Mouse (Mus musculus): ENCODE measurements around the gene 5730522E02Rik.

The 5730522E02Rik gene

DNA sequence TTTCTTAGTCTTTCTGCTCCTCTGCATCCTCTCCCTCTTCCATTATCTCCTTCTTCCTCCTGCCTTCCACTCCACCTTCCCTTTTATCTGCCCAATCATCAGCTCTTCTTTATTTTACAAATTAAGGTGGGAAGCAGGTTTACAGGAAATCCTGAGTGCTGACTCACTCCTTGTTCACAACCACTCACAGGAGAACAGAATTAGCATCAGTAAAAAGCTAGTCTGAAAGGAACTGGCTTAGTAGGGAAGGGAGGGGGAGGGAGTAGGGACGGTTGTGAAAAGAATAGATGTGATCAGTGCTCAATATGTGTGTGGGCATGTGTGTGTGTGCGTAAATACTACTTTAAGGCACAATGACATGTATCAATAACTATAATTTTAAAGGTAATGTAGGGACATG lies 81.5 kb downstream of the 5730522E02Rik start:
- no peak for DNase-seq (ENCODE audit: low read depth in 2 of 2, low spot score in 2 of 2)

DNA sequence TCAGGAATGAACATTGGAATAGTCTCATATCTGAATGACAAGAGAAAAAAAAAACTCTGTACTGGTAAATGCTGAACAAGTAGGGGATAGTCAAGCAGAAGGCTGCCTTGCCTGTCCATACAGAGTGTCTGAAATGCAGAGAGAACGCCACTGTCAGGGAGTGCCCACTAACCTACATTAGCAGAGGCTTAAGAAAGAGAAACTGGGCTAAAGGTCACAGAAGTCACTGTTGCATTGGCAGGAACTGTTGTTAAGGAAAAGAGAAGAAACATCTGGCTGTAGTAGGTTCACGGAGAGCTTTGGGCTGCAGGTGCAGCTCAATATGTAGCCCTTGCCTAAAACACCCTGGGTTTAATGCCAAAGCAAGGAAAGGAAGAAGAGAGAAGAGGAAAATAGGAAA lies 82.2 kb downstream of the 5730522E02Rik start:
- DNase-seq (ENCODE audit: low read depth in 2 of 2, low spot score in 2 of 2), result no peak

- no peak for DNase-seq (ENCODE audit: low read depth in 2 of 2, low spot score in 2 of 2)
Observed at GRCm38 (mm10) chr11:26125923-26126322, 84.6 kb downstream of the 5730522E02Rik start.

- DNase-seq (ENCODE audit: low read depth in 2 of 2, low spot score in 2 of 2), result no peak
Observed at GRCm38 (mm10) chr11:26120781-26121557, 89.6 kb downstream of the 5730522E02Rik start.

DNA sequence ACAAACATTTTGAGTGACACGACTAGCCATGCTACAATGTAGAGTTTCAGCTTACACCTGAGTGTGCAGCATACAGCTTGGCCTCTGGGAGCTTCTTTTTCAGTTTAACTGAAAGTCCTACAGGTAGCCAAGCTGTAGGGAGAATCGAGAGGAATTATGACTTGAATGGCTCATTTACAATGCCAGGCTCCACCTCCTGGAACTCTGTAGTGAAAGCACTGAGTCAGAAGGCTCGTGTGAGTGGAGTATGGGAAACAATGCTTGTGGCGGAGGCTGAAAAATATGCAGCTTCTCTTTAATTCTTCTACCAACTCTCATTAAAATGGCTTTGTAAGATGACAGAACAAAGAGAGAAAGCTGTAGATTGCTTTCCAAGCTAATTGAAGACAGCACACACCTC lies 92.9 kb downstream of the 5730522E02Rik start:
- no peak for DNase-seq (ENCODE audit: low read depth in 2 of 2, low spot score in 2 of 2)

GRCm38 (mm10) chr11:26112206-26112605 lies 98.4 kb downstream of the 5730522E02Rik start:
- DNase-seq (ENCODE audit: low read depth in 2 of 2, low spot score in 2 of 2), result no peak

GRCm38 (mm10) chr11:26108647-26109046 lies 101.9 kb downstream of the 5730522E02Rik start:
- DNase-seq (ENCODE audit: low read depth in 2 of 2, low spot score in 2 of 2), result no peak

DNA sequence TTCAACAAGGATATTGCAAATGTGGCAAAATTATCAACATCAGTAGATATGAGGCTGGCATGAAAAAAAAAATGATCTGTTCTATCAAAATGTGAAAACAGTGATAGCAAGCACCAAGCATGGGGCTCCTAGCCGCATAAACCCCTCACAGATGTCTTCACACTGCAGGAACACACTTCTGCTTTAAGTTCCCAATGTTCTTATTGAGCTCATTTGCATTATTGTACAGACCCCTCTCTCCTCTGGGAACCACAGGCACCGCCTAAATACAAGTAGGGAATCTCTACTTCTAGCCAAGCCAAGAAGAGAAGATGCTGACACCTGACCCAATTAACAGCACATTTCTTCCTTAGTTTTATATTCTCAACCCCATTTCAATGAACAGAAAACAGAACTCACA lies 105.9 kb downstream of the 5730522E02Rik start:
- no peak for DNase-seq (ENCODE audit: low read depth in 2 of 2, low spot score in 2 of 2)

DNA sequence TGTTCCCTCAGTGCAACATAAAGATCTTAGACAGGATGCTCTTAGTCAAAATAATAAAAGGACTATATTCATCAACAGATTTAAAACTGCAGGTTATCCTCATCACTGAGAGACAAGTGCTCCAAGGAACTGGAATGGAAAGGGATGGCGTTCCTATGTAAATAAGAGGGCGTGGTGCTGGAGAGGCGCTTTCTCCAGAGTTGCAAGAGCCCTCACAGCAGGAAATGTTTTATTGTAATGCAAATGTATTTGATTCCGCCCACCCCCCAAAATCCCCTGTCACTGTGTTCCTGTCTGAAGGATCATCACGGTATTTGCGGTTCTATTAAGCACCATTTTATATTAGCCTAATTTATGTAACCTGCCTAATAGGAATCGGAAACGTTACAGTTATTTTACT lies 106.9 kb downstream of the 5730522E02Rik start:
- DNase-seq (ENCODE audit: low read depth in 2 of 2, low spot score in 2 of 2), result no peak

GRCm38 (mm10) chr11:26102878-26103277 lies 107.7 kb downstream of the 5730522E02Rik start:
- no peak for DNase-seq (ENCODE audit: low read depth in 2 of 2, low spot score in 2 of 2)

GRCm38 (mm10) chr11:26100077-26100476 lies 110.5 kb downstream of the 5730522E02Rik start:
- no peak for DNase-seq (ENCODE audit: low read depth in 2 of 2, low spot score in 2 of 2)

DNA sequence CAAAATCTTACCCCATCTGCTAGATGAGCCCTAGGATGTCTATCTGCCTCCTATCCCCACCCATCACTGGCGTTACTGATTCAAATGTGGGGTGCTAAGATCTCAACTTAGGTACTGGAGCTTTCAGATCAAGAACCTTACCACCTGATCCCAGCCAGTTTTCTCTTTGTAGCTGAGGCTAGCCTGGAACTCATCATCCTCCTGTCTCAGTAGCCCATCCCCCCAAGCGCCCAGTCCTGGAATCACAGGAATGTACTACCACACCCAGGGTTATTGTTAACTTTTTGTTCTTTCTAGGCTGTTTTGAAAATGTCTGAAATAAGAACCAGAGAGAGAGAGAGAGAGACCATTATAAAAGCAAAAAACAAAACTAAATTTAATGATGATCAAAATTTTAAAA lies 111.6 kb downstream of the 5730522E02Rik start:
- DNase-seq (ENCODE audit: low read depth in 2 of 2, low spot score in 2 of 2), result no peak

- no peak for DNase-seq (ENCODE audit: low read depth in 2 of 2, low spot score in 2 of 2)
Observed at GRCm38 (mm10) chr11:26096095-26096494, 114.5 kb downstream of the 5730522E02Rik start.

DNA sequence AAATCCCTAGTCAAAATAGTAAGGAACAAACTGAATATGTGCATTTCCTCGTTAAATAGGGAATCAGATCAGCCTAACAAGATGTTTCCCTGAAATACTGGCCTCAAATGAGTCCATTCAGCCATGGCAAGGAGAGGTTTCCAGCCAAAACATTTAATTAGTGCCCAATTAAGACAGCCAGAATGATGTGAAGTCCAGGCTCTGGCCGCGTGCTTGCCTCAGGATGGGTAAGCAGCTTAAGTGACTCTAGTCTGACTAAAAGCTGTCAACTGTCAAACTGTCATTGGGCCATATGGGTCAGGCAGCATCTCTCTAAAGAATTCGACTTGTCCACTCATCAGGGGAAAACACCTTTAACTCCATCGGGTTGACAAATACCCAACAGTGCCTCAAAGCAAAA lies 121.6 kb downstream of the 5730522E02Rik start:
- no peak for DNase-seq (ENCODE audit: low read depth in 2 of 2, low spot score in 2 of 2)

- no peak for DNase-seq (ENCODE audit: low read depth in 2 of 2, low spot score in 2 of 2)
Observed at GRCm38 (mm10) chr11:26086679-26087078, 123.9 kb downstream of the 5730522E02Rik start.

- DNase-seq (ENCODE audit: low read depth in 2 of 2, low spot score in 2 of 2), result no peak
Observed at GRCm38 (mm10) chr11:26085380-26086035, 125.1 kb downstream of the 5730522E02Rik start.

DNA sequence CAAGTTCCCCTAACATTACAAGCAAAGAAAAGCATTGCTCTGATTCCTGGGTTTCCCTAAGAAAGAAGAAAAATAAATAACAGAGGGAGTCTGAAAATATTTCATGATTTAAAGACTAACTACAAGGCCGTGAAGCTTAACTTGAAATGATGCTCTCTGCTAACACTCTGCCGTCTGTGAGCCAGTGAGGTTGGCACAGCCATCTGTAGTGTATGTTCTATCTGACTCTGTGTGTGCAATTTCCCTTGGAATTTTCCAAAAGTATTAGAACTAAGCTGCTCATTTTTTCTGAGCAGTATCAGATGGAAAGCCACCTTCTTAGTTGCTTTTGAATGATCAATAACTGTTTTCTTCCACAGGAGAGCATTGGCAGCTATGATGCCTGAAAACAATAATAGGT lies 134.2 kb downstream of the 5730522E02Rik start:
- DNase-seq (ENCODE audit: low read depth in 2 of 2, low spot score in 2 of 2), result no peak

GRCm38 (mm10) chr11:26075536-26075935 lies 135.0 kb downstream of the 5730522E02Rik start:
- no peak for DNase-seq (ENCODE audit: low read depth in 2 of 2, low spot score in 2 of 2)

- DNase-seq (ENCODE audit: low read depth in 2 of 2, low spot score in 2 of 2), result no peak
Observed at GRCm38 (mm10) chr11:26073638-26074294, 136.8 kb downstream of the 5730522E02Rik start.

DNA sequence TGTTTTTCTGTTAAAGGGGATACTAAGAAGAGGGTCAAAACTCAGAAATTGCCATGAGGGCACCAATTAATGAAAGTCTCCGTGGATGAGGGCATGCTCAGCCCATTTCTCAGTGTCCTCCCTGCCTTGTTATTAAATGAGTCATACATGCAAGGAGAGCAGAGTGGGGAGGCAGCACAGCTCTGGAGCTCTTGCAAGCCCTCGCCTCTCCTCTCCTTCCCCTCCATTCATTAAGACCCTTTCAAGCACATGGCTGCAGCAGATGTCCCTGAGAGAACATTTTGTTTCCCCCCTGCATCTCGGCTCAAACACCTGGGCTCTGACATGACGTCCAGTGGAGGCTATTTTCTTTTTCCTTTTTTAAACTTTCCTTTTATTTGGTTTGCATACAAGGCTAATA lies 138.5 kb downstream of the 5730522E02Rik start:
- DNase-seq (ENCODE audit: low read depth in 2 of 2, low spot score in 2 of 2), result no peak

DNA sequence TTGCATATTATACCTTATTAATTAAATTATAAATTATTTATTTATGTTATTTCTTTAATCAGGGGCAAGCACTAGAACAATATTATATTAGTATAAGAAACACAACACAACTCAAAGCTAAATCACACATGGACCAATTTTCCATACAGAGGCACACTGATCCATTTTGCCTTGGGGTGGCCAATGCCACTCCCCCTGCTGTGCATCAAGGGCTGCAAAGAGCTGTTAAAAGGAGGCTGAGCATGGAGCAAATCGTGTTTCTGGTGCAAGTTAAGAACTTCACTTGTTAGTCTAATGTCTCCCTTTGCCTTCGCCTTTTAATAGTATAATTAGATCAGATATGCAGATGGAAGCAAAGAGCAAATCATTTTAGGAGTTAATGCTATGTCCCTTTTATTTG lies 147.3 kb downstream of the 5730522E02Rik start:
- DNase-seq (ENCODE audit: low read depth in 2 of 2, low spot score in 2 of 2), result no peak

DNA sequence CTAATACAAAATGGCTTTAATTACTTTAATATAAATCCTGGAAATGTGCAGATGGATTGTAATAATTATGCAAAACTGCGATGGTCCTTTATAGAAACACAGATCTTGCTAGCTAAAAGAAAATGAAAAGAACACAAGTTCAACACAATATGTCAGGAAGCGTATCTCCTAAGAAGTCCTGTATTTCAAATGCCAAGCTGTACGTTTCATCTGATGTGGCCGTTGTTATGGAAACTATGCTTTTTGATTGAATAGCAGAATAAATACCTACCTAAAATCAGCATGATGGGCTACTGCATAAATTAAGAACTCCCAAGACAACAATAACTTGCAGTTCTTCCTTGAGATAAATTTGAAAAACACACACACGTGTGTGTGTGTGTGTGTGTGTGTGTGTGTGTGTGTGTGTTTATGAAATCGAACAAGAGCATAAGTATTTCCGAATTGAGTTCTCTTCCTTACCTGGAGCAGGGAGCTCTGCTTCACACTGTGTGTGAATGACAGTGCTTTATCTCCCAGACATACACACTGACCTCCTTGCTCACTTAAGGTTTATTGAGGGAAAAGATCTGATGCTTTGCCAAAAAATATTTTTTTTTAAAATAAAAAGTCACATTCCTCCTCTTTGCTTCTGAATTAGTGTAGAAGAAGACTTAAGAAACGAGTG lies 149.0 kb downstream of the 5730522E02Rik start:
- DNase-seq (ENCODE audit: low read depth in 2 of 2, low spot score in 2 of 2), result no peak
